Mouse (Mus musculus): ENCODE measurements around the gene Rad51b.
"Not testable (repeated sequence)": the region's sequence is repeated elsewhere in the genome, so short reads cannot be mapped to it uniquely, and the experiment has no call there.

The Rad51b gene

GRCm38 (mm10) chr12:79297121-79297576 lies at the start of gene Rad51b:
Gene Rad51b, plus strand, starts transcription at chr12:79297282.
- peak; percentile 80 for DNase-seq (ENCODE audit: low read depth, low spot score)

GRCm38 (mm10) chr12:79248110-79248509 lies 49.0 kb upstream of the Rad51b start:
- no peak for DNase-seq (ENCODE audit: low read depth, low spot score)

- DNase-seq (ENCODE audit: low read depth, low spot score): no peak
Observed at GRCm38 (mm10) chr12:79253294-79254053, 43.6 kb upstream of the Rad51b start.

DNA sequence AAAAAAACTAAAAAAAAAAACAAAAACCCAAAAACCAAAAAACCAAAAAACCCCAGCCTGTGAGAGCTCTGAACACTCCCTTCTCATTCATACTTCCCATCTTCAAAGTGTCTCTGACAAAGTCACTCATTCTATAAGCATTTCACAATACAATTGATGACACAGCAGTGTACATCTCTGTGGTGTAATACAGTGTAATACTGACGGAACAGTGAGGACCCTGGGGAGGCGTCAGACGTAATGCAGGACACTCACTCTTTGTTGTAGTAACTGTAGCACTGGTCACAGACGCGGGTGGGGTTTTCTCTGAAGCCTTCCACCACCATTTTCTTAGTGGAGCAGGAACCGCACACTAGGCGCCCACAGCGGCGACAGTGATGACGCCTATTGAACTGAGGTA lies 42.1 kb upstream of the Rad51b start:
- no peak for DNase-seq (ENCODE audit: low read depth, low spot score)

GRCm38 (mm10) chr12:79260154-79260553 lies 36.9 kb upstream of the Rad51b start:
- no peak for DNase-seq (ENCODE audit: low read depth, low spot score)

DNA sequence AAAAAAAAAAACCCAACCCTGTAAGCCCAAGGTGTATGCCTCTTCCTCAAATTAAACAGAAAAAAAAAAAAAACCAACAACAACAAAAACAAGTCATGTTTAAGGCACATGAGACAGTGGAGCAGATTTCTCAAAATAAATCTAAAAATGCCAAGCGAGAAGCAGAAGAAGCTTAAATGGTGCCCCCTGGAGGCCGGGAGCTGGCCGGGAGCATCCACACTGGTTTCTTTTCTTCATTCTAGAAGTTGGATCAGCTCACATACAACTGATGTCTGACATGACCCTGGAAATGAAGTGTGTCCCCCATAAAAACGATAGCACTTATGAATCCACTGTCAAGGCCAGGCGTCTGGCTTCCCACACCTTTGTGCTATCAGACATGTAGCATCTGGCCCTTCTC lies 36.0 kb upstream of the Rad51b start:
- peak; percentile 2 for DNase-seq (ENCODE audit: low read depth, low spot score)

DNA sequence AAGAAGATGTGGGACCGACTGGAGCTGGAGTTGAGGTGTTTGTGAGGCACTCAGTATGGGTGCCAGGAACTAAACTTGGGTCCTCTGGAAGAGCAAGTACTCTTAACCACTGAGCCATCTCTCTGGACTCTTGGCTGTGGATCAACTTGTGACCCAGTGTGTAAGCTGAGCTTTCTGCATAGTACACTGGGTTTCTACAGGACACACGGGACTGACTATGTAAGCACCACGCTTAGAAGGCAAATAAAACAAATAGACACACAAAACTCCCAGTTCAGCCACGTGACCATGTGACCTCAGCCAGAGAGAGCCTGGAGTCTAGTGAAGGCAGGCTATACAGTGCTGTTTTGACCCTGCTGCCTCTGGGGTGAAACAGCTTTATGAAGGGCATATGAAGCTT lies 24.5 kb upstream of the Rad51b start:
- DNase-seq (ENCODE audit: low read depth, low spot score): no peak

DNA sequence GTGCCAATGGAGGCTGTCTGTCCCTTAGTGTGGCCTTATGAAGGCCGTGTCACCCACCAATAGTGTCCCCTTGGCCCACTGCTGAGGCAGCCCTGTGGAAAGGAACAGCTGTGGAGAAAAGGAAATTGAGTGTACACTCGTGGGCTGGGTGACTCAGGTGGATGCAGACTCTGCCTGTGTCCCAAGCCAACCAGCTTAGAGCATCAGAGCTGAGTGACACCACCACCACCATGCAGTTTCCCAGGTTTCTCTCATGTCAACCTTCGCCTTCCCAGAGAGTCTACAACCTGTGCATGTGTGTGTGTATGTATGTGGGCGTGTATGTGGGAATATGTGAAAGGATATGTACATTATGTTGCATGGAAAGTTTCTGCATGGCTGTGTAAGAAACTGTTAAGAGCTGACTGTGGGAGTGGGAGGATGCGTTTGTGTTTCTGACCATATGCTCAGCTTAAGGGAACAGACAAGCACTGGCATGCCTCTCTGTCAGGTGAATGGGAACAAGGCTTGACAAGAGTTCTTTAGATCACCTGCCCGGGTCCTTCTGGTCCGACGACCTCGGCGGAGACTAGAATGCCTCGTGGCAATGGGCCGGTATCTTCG lies 17.5 kb upstream of the Rad51b start:
- no peak for DNase-seq (ENCODE audit: low read depth, low spot score)

DNA sequence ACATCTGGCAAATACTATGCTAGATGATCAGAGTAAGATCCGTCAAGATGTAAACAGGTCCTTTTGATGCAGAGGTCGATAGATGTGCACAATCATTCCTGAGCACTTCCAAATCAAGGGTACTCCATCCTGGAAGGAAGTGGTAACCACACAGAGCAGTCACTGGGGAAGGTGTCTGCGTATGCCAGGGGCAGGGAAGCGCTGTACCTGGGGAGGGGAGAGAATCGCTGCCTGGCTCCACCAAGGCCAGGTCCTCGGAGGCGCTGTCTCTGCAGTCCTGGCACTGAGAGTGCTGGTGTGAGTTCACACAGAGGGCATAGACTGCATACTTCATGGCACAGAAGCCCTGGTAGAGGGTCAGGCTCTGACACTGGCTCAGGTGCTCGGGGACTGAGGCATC lies 14.5 kb upstream of the Rad51b start:
- no peak for DNase-seq (ENCODE audit: low read depth, low spot score)

- no peak for DNase-seq (ENCODE audit: low read depth, low spot score)
Observed at GRCm38 (mm10) chr12:79292874-79293273, 4.2 kb upstream of the Rad51b start.

DNA sequence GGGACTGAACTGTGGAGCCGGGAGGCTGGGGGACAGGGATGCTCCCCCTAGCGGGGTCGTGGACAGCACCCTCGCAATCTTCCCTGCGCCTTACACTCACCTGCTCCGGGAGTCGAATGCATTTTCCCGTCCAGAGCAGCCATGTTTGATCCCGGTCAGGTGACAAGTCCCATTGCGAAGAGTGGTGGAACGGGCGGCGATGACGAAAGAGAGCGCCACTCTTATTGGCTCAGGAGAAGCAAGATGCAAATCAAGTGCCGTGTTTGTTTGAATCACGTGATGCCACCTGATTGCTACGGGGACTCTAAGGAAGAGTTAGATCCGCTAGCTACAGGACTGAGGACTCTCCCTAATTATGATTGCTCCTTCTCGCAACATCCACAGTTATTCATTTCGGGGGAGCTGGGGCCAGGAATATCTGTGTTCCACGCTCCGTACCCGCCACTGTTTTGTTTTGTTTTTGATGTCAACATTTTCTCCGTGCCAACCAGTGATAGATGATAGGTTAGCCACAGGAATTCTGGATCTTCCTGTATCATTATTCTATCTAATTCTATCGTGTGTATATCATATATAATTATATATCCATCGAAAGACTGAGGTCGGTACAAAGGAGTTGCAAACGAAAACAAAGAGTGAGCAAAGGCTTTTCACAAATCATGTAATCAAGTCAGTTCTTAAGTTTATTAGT lies 811 bp upstream of the Rad51b start, which contains the start of gene Zfyve26:
TSS of gene Zfyve26 (minus strand) at position 179 of the 691 bp plus-strand sequence.
- peak; percentile 97 for DNase-seq (ENCODE audit: low read depth, low spot score)

DNA sequence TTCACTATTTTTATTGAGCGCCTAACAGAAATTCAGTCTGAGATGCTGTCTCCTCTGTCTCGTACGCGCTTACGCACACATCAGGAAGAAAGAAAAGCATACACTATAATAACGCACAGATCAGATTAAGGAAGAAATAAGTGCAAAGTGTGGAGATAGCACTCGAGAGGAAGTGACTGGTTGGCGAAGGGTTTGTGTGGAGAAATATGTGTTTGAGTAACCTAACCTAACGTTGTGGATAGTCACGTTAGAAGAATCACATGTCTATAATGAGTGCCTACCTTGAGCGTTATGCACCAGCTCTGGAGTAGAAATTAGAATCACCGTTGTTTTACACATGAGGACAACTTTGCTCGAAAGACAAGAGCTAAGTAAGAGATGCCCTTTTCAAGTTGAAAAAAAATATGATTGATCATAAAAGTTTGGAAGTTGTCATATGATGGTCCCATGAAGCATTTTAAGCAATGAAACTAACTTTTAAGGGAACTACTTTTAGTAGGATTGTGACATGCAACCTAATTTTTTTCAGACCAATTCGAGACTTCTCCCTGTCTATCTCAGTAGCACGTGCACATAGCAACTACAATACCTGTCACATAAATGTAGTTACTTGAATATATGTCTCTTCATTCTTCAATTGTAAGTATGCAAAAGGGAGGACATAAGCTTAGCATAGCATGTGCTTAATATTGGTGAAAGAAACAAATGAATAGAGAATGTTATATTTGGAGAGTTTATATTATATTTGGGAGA lies 978 bp downstream of the Rad51b start:
- no peak for DNase-seq (ENCODE audit: low read depth, low spot score)

- DNase-seq (ENCODE audit: low read depth, low spot score): no peak
Observed at GRCm38 (mm10) chr12:79301802-79302201, 4.7 kb downstream of the Rad51b start.

GRCm38 (mm10) chr12:79305131-79305530 lies 8.0 kb downstream of the Rad51b start:
- DNase-seq (ENCODE audit: low read depth, low spot score): no peak

DNA sequence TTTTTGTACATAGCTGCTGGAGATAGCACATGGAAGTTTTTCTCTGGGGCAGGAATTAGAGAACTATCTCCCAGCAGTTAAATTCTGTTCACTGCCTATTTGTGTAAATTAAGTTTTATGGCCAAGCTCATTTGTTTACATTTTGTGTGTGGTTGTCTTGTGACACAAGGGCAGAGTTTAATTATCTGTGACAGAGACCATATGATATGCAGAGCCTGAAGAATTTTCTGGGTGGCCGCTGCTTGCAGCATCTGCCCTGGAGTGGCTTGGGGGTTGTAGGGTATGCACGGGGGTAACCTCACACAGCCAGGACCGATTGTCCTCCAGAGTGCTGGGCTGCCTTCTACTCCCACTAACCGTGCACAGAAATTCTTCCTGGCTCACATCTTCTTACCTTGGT lies 8.9 kb downstream of the Rad51b start:
- DNase-seq (ENCODE audit: low read depth, low spot score): no peak

DNA sequence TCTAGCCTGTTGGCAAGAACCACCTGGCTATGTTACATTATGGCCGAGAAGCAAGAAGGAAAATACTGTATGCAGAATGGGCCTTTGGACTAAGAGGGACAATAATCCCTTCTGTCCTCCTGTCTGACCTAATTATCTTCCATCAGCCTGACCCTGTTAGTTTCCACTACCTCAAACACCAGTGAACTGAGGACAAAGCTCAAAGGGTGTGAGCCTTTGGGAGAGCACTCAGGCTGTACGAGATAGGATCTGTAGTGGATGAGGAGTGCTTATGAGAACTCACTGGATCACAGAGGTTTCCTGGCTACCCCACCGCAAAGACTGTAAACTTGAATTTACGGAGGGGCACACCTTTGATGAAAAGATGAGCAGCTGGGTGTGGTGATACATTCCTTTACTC lies 16.6 kb downstream of the Rad51b start:
- DNase-seq (ENCODE audit: low read depth, low spot score): no peak

- DNase-seq (ENCODE audit: low read depth, low spot score): no peak
Observed at GRCm38 (mm10) chr12:79317339-79317738, 20.3 kb downstream of the Rad51b start.

DNA sequence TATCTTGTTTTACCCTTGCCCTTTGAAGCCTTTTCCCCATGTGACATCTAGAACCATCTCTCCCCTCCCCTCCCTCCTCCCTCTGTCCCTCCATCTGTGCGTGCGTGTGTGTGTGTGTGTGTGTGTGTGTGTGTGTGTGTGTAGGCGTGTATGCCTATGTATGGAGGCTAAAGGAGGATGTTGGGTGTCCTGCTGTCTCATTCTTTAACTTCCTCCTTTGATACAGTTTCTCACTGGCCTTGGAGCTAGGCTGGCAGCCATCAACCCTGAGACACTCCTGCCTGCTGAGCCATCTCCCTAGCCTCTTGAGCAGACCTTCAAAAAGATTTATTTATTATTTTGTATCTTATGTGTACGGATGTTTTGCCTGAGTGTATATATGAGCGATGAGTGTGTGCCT lies 23.8 kb downstream of the Rad51b start:
- DNase-seq (ENCODE audit: low read depth, low spot score): no peak

DNA sequence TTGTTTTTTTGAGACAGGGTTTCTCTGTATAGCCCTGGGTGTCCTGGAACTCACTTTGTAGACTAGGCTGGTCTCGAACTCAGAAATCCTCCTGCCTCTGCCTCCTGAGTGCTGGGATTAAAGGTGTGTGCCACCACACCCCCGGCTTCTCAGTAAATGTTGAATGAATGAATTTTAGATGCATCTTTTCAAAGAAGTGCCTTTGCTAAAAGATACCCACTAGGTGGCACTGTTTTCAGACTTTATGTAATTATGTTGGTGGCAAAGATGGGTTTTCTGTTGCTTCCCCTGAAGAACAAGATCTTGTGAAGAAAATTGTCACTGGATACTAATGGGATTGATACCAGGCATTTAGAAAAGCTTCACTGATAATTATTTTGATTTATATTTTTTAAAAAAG lies 25.5 kb downstream of the Rad51b start:
- DNase-seq (ENCODE audit: low read depth, low spot score): not testable (repeated sequence)

GRCm38 (mm10) chr12:79326236-79326635 lies 29.2 kb downstream of the Rad51b start:
- DNase-seq (ENCODE audit: low read depth, low spot score): no peak

GRCm38 (mm10) chr12:79326745-79327144 lies 29.7 kb downstream of the Rad51b start:
- DNase-seq (ENCODE audit: low read depth, low spot score): no peak

- no peak for DNase-seq (ENCODE audit: low read depth, low spot score)
Observed at GRCm38 (mm10) chr12:79327868-79328267, 30.8 kb downstream of the Rad51b start.
